Mouse (Mus musculus): Measurements from ENCODE around the gene Dennd1a.

DNA sequence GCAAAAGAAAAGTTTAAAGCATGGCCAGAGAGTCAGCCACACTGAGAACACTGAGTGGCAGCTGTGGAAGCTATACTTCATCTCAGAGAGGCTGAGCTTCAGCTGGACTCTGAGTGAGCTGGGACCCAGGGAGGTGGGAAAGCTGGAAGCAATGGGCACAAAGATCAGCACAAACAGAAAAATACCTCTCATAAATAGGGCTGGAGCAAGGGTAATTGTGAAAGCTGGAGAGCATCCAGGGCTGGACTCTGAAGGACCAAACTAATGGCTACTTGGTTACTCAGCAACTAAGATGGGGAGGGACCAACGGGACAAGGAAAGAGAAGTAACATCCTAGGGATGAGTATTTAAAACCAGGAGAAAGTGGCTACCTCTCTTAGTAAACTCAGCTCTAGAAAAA lies 225.0 kb downstream of the Dennd1a start:
- no peak for TF ChIP-seq CTCF (IDR thresholded peaks at IDR 0.05; ENCODE audit: insufficient read depth, low read length)
- no peak for TF ChIP-seq POLR2A (IDR thresholded peaks at IDR 0.05; ENCODE audit: borderline replicate concordance, extremely low read depth, low read depth, low read length)
